Mouse (Mus musculus) ES-E14 (cell line): ENCODE data around the gene Themis2.

Source experiments
- MAFK ChIP-seq: IDR thresholded peaks from 2 replicates; pipeline ENCODE4 v1.6.1; 2014; ENCODE audit warnings: mild to moderate bottlenecking, low read depth, low read length, inconsistent platforms; ENCODE audit not compliant: insufficient read depth
- ZC3H11A ChIP-seq: IDR thresholded peaks from 2 replicates; pipeline ENCODE4 v1.6.1; 2012; ENCODE audit warnings: low read depth, mild to moderate bottlenecking, inconsistent platforms, low read length, borderline replicate concordance

GRCm38 (mm10) chr4:132816404-132816803 lies 20.2 kb upstream of the Themis2 start:
- TF ChIP-seq ZC3H11A (no peak), MAFK (no peak)
